Mouse (Mus musculus): ENCODE measurements around the gene Shc4.

Gene Shc4

DNA sequence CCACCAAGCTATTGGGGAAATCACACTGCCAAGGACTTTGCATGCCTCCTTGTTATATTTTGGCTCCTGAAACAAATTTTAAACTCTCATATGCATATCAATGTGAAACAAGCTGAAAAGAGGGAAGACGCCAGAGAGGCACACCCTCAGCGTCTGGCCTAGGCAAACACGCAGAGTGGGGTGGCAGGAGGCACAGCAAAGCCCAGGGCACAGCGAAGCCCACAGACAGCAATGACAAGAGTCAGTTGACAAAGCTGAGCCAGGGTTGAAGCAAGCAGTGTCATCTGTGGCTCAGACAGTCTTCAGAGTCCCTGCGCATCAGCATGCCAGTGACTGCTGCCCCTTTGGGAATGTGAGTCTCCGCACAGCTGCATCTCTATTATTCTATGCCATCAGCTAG, 79.0 kb downstream of the Shc4 start:
- no peak for DNase-seq (ENCODE audit: low read depth, low spot score)

- no peak for DNase-seq (ENCODE audit: low read depth, low spot score)
These were observed 86.6 kb downstream of the Shc4 start for GRCm38 (mm10) chr2:125637331-125637730.

- DNase-seq (ENCODE audit: low read depth, low spot score), result no peak
These were observed 93.9 kb downstream of the Shc4 start for GRCm38 (mm10) chr2:125630010-125630409.

- no peak for DNase-seq (ENCODE audit: low read depth, low spot score)
These were observed 95.5 kb downstream of the Shc4 start for GRCm38 (mm10) chr2:125628487-125628886.

DNA sequence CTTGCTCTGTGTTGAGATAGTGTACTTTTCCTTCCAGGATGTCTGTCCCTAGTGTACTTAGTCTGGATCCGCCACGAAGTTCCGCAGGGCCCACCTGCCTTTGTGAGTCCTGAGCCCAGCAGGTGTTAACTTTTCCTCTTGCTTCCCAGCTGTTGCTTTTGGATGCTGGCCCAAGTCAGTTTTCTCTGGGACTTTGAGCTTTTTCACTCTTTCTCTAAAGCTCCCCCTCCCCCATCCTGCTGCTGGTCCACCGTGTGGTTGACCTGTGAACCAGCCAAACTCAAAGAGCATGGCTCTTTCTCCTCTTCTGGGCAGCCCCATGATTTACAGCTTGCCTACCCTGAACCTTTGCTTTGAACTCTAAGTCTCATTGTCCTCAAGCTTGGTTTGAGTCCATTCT, 97.4 kb downstream of the Shc4 start:
- no peak for DNase-seq (ENCODE audit: low read depth, low spot score)

DNA sequence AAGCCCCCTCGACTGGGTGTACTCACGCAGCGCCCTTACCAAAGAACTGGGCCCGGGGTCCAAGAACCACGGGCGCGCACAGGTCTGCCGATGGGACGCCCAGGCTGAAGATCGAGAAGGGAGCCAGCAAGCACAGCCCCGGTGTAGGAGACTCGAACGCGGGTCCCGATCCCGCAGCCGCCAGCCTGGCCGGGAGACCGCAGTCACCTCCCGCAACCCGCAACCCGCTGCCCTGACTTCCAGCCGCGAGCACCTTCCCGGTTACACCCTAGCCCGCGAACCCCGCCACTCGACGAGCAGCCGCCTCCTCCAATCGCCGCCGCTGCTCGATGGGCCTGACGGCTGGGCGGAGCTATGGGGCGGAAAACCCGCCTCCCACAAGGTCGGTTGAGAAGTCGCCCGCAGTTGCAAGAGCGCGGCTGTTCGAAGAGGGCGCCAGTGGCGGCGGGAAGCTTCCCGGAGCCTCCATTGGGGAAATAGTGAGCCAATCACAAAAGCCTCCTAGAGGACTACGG, 99.1 kb downstream of the Shc4 start, which contains the start of gene Cep152:
TSS of gene Cep152 (minus strand) at position 277 of the 515 bp plus-strand sequence.
- peak; percentile 99 for DNase-seq (ENCODE audit: low read depth, low spot score)

GRCm38 (mm10) chr2:125624127-125624685, 99.7 kb downstream of the Shc4 start:
- DNase-seq (ENCODE audit: low read depth, low spot score), result peak; percentile 41

- peak; percentile 43 for DNase-seq (ENCODE audit: low read depth, low spot score)
These were observed 100.7 kb downstream of the Shc4 start for GRCm38 (mm10) chr2:125623211-125623610.

GRCm38 (mm10) chr2:125620213-125620907, 103.6 kb downstream of the Shc4 start:
- no peak for DNase-seq (ENCODE audit: low read depth, low spot score)

- no peak for DNase-seq (ENCODE audit: low read depth, low spot score)
These were observed 108.0 kb downstream of the Shc4 start for GRCm38 (mm10) chr2:125615858-125616424.

GRCm38 (mm10) chr2:125615440-125615839, 108.5 kb downstream of the Shc4 start:
- no peak for DNase-seq (ENCODE audit: low read depth, low spot score)

DNA sequence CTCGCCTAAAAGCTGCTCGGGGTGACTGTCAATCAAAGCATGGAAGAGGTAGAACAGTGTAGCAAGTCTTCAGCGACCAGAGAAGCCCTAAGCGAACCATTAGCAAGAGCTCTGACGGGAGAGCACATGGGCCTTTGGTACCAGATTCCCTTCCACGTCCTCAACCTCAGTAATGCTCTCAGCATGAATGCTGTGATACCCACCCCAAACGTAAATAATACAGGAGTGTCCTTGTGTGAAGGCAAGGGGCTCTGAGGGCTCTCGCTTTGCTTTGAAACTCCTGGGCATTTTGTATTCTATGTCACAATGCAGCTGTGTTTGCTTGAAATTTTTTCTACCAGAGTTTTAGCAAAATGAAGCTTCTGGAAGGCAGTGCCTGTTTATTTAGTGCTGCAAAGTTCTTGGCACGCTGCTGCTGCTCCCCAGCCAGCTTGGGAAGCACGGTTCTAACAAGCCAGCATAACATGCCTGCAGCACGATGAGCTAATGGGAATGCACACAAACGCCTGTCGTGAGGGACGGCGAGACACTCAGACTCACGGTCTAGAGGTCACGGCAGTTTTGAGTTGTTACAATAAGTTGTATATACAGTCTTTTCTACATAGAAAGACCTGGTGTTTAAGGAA, 117.6 kb downstream of the Shc4 start:
- DNase-seq (ENCODE audit: low read depth, low spot score), result no peak

- peak; percentile 55 for DNase-seq (ENCODE audit: low read depth, low spot score)
These were observed 119.3 kb downstream of the Shc4 start for GRCm38 (mm10) chr2:125604646-125605045.

DNA sequence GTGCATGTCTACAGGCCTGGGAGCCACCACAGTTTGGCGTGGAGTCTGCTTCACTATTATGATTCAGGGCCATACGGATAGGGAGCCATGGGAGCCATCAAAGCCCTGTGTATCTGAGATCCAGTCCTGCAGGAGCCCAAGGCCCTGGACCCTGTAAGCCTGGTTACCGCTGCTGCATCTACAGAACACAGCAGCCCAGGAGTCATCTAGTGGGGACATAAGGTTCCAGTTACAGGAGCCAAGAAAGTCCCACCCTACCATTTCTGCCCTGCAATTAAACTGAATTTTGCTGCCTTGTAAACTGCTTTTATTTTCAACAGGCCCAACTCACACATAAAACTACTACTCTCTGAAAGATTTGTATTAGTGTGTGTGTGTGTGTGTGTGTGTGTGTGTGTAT, 121.0 kb downstream of the Shc4 start:
- DNase-seq (ENCODE audit: low read depth, low spot score), result no peak

GRCm38 (mm10) chr2:125598958-125599357, 125.0 kb downstream of the Shc4 start:
- no peak for DNase-seq (ENCODE audit: low read depth, low spot score)

DNA sequence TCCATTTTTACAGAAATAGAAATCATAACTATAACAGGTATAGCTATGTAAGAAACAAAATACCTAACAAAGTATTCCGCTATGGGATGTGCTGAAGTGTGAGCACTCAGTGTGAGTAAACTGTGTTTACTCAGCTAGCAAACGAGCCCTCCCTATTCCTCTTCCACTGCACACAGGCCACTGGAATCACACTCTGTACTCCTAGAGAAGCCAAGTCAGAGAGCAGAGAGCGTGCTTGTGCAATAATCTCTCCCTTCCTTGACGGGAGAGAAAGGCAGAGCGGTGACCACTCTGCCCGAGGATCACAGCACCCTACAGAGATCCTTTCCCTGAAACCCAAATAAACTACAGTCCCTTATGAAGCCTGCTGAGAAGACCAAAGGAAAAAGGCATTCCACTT, 125.7 kb downstream of the Shc4 start:
- no peak for DNase-seq (ENCODE audit: low read depth, low spot score)

GRCm38 (mm10) chr2:125594786-125595185, 129.2 kb downstream of the Shc4 start:
- no peak for DNase-seq (ENCODE audit: low read depth, low spot score)

GRCm38 (mm10) chr2:125594072-125594471, 129.9 kb downstream of the Shc4 start:
- no peak for DNase-seq (ENCODE audit: low read depth, low spot score)

GRCm38 (mm10) chr2:125591895-125592294, 132.1 kb downstream of the Shc4 start:
- no peak for DNase-seq (ENCODE audit: low read depth, low spot score)

DNA sequence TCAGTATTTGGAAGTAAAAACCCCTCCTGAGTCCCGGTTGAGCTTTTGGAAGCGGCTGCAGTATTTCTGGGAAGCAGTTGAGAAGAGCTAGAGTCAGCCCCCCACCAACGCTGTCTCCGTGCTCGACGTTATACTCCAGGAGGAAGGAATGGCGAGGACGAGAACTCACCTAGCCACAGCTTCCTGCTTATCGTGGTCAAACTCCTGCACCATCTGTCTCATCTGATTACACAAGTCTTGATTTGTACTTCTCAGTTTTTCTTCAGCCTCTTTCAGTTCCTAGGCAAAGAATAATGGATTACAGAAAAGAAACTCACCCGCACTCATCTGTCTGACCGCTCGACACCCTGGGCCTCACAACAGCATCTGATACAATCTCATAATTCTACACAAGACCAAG, 134.7 kb downstream of the Shc4 start:
- no peak for DNase-seq (ENCODE audit: low read depth, low spot score)

DNA sequence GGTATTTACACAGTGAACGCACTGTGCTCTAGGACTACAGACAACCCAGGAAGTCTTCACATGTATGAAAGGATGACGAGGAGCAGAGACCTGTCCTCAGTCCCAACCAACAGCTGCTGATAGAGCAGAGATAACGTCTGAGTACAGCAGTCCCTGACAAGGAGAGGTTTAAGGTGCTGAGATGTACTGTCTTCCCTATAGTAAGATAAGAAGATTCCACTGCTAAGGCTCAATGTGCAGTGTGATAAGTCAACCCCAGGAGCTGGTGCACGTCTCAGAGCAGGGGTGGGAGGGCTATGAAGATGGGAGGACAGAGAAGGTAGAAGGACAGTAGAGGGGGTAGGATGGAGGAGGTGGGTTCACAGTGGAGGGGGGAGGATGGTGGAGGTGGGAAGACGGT, 142.9 kb downstream of the Shc4 start:
- no peak for DNase-seq (ENCODE audit: low read depth, low spot score)

GRCm38 (mm10) chr2:125577670-125578069, 146.3 kb downstream of the Shc4 start:
- DNase-seq (ENCODE audit: low read depth, low spot score), result peak; percentile 22
